Mouse (Mus musculus) heart, postnatal 14 days (tissue): ENCODE measurements at regions not wholly inside any gene's neighbourhood (a gene's known extent, or its start where the extent isn't known, plus 50 kb on each side); places are given as distances from the start of the nearest gene placed in this dataset.

ENCODE experiments used
- DNase-seq, 2 experiments: peaks; one replicate each; pipeline ENCODE4 v3.0.0; 2021 to 2022
- intact Hi-C: fragments of 180-260 bp; cut with DNase I; formaldehyde crosslinking; loops from one replicate; pipeline ENCODE4 v1.15.1; 2025

GRCm38 (mm10) chr10:117430224-117430884 lies 50.5 kb upstream of the Cpsf6 start:
- intact Hi-C loops, result no loop called here
- no peak for DNase-seq

- no peak for DNase-seq
- intact Hi-C loops, result no loop called here
These were observed 49.8 kb upstream of the Cpsf6 start for GRCm38 (mm10) chr10:117429459-117430183.
